Mouse (Mus musculus) lung, adult 2 months (tissue): ENCODE data around the gene Zfp979.
"Not testable (repeated sequence)": the region's sequence is repeated elsewhere in the genome, so short reads cannot be mapped to it uniquely, and the experiment has no call there.

Experiments
- CTCF ChIP-seq: fragments of 200-500 bp; IDR thresholded peaks from 2 replicates; pipeline ENCODE4 v1.5.1; 2011; ENCODE audit warnings: mild to moderate bottlenecking, low read length, control low read depth; ENCODE audit not compliant: insufficient read depth
- POLR2A ChIP-seq: fragments of 200-500 bp; IDR thresholded peaks from 2 replicates; pipeline ENCODE4 v1.6.1; 2011; ENCODE audit warnings: low read depth, mild to moderate bottlenecking, control low read depth, low read length, borderline replicate concordance; ENCODE audit errors: extremely low read depth

GRCm38 (mm10) chr4:147594630-147595029 lies 47.7 kb downstream of the Zfp979 start:
- TF ChIP-seq POLR2A, CTCF: not testable (repeated sequence)
